Mouse (Mus musculus): ENCODE data around the gene Defb22. TPM values are rescaled to one million over a fixed set of nuclear protein-coding genes. Genes with fewer than 3 reads are reported as not detected.

The Defb22 gene
- not detected in 2 replicates for polyA plus RNA-seq (2016; fragmentation: Nextera tagmentation; extraction: Ambion mirVana)

- no peak within 1 kb of the TSS for H3K4me2 ChIP-seq
- H3K27ac ChIP-seq (ENCODE audit: poor library complexity, severe bottlenecking): no peak within 1 kb of the TSS
- H3K36me3 ChIP-seq: no peaks in the 10 kb centered on the region
- H3K27me3 ChIP-seq (replicated peaks): no peaks in the 10 kb centered on the region
- no peak within 1 kb of the TSS for H3K9ac ChIP-seq
- ATAC-seq (ENCODE audit: insufficient number of reproducible peaks, low FRiP score): no peak
- H3K9me3 ChIP-seq (replicated peaks): peaks cover 3% of the 10 kb centered on the region; the same call in 1 of the 2 replicates
- no peak within 1 kb of the TSS for H3K4me3 ChIP-seq
- no peaks in the 10 kb centered on the region for H3K4me1 ChIP-seq (replicated peaks)
Observed at GRCm38 (mm10) chr2:152490038-152490437, at the start of gene Defb22. Gene Defb22, minus strand, starts transcription at chr2:152490138.

DNA sequence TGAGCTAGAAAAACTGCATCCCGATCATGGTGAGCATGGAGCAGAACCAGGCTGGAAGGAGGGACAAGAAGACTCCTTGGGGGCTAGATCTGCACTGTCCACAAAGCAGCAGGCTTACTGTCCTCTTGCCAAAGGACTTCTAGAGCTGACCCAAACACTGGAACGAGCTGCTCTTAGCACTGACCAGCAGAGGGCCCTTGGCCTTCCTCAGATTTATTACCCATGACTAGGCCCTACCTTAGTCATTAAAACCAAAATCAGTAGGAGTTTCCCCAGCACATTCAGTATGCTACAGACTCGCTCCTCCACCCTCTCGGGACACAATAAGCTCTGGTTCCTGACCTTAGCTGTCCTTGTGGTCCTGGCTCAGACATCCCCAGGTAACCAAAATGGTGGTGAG lies 28.0 kb upstream of the Defb22 start, which contains the start of gene Defb28:
TSS of gene Defb28 (plus strand) at position 275 of the 400 bp plus-strand sequence.
- no peak for ATAC-seq (ENCODE audit: insufficient number of reproducible peaks, low FRiP score)
- H3K4me1 ChIP-seq (replicated peaks): no peaks in the 10 kb centered on the region

GRCm38 (mm10) chr2:152516084-152516483 lies 26.1 kb upstream of the Defb22 start:
- Histone ChIP-seq H3K27me3 (replicated peaks) (0 out of 2 replicates have a peak, but pooled peaks cover 3% of the 10 kb centered on the region), H3K9ac (no peak overlapping the region), H3K27ac (ENCODE audit: poor library complexity, severe bottlenecking) (no peak overlapping the region), H3K36me3 (no peaks in the 10 kb centered on the region), H3K4me1 (replicated peaks) (no peaks in the 10 kb centered on the region), H3K4me2 (no peak overlapping the region), H3K9me3 (replicated peaks) (no peaks in the 10 kb centered on the region), H3K4me3 (no peak overlapping the region)
- WGBS: 73% methylated on average over 4 of the region's 4 CpGs
- no peak for ATAC-seq (ENCODE audit: insufficient number of reproducible peaks, low FRiP score)

More for the DNA sequence above, 28.0 kb upstream of the Defb22 start, which contains the start of gene Defb28:
- WGBS: 60% methylated on average over 4 of the region's 4 CpGs
- no peak within 1 kb of the TSS for H3K27ac ChIP-seq (ENCODE audit: poor library complexity, severe bottlenecking)
- no peak within 1 kb of the TSS for H3K9ac ChIP-seq
- H3K36me3 ChIP-seq: no peaks in the 10 kb centered on the region
- no peak within 1 kb of the TSS for H3K4me3 ChIP-seq
- H3K27me3 ChIP-seq (replicated peaks): 0 out of 2 replicates have a peak, but pooled peaks cover 3% of the 10 kb centered on the region
- H3K9me3 ChIP-seq (replicated peaks): no peaks in the 10 kb centered on the region
- no peak within 1 kb of the TSS for H3K4me2 ChIP-seq

GRCm38 (mm10) chr2:152511592-152511991 lies 21.7 kb upstream of the Defb22 start, which contains the start of gene Defb26:
Gene Defb26, minus strand, starts transcription at chr2:152511692.
- H3K4me3 ChIP-seq: no peak within 1 kb of the TSS
- no peaks in the 10 kb centered on the region for H3K27me3 ChIP-seq (replicated peaks)
- H3K9ac ChIP-seq: no peak within 1 kb of the TSS
- no peaks in the 10 kb centered on the region for H3K4me1 ChIP-seq (replicated peaks)
- no peak within 1 kb of the TSS for H3K4me2 ChIP-seq
- H3K36me3 ChIP-seq: no peaks in the 10 kb centered on the region
- no peak within 1 kb of the TSS for H3K27ac ChIP-seq (ENCODE audit: poor library complexity, severe bottlenecking)
- H3K9me3 ChIP-seq (replicated peaks): no peaks in the 10 kb centered on the region
- no peak for ATAC-seq (ENCODE audit: insufficient number of reproducible peaks, low FRiP score)
- 82% methylated on average over 1 of the region's 1 CpGs for WGBS

- 62% methylated on average over 2 of the region's 2 CpGs for WGBS
- H3K4me3 ChIP-seq: no peak overlapping the region
- H3K36me3 ChIP-seq: no peaks in the 10 kb centered on the region
- H3K4me2 ChIP-seq: no peak overlapping the region
- no peak overlapping the region for H3K9ac ChIP-seq
- H3K4me1 ChIP-seq (replicated peaks): no peaks in the 10 kb centered on the region
- no peak overlapping the region for H3K27ac ChIP-seq (ENCODE audit: poor library complexity, severe bottlenecking)
- no peaks in the 10 kb centered on the region for H3K9me3 ChIP-seq (replicated peaks)
- ATAC-seq (ENCODE audit: insufficient number of reproducible peaks, low FRiP score): no peak
- H3K27me3 ChIP-seq (replicated peaks): no peaks in the 10 kb centered on the region
Observed at GRCm38 (mm10) chr2:152503950-152504349, 14.0 kb upstream of the Defb22 start.

DNA sequence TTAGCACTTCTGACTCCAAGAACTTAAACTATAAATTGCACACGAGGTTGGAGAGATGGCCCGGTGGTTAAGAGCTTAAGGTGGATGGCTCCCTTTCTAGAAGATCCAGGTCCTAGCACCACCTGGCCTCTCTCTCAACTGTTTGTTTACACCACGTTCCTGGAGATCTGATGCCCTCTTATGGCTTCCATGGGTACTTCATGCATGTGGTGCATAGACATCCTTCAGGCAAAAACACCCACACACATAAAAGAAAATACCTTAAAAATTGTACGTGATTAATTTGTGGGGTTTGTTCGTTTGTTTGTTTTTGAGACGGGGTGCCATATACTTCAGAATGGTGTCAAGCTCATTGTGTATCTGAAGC lies 10.9 kb upstream of the Defb22 start:
- H3K4me2 ChIP-seq: no peak overlapping the region
- ATAC-seq (ENCODE audit: insufficient number of reproducible peaks, low FRiP score): no peak
- no peak overlapping the region for H3K9ac ChIP-seq
- WGBS: 73% methylated on average over 6 of the region's 6 CpGs
- no peaks in the 10 kb centered on the region for H3K4me1 ChIP-seq (replicated peaks)
- no peaks in the 10 kb centered on the region for H3K27me3 ChIP-seq (replicated peaks)
- no peak overlapping the region for H3K27ac ChIP-seq (ENCODE audit: poor library complexity, severe bottlenecking)
- no peaks in the 10 kb centered on the region for H3K9me3 ChIP-seq (replicated peaks)
- no peak overlapping the region for H3K4me3 ChIP-seq
- no peaks in the 10 kb centered on the region for H3K36me3 ChIP-seq

GRCm38 (mm10) chr2:152500204-152500862 lies 10.4 kb upstream of the Defb22 start:
- no peak for ATAC-seq (ENCODE audit: insufficient number of reproducible peaks, low FRiP score)
- 49% methylated on average over 7 of the region's 7 CpGs for WGBS
- Histone ChIP-seq H3K27me3 (replicated peaks) (no peaks in the 10 kb centered on the region), H3K4me3 (no peak overlapping the region), H3K4me1 (replicated peaks) (no peaks in the 10 kb centered on the region), H3K27ac (ENCODE audit: poor library complexity, severe bottlenecking) (no peak overlapping the region), H3K9ac (no peak overlapping the region), H3K4me2 (no peak overlapping the region), H3K9me3 (replicated peaks) (no peaks in the 10 kb centered on the region), H3K36me3 (no peaks in the 10 kb centered on the region)

DNA sequence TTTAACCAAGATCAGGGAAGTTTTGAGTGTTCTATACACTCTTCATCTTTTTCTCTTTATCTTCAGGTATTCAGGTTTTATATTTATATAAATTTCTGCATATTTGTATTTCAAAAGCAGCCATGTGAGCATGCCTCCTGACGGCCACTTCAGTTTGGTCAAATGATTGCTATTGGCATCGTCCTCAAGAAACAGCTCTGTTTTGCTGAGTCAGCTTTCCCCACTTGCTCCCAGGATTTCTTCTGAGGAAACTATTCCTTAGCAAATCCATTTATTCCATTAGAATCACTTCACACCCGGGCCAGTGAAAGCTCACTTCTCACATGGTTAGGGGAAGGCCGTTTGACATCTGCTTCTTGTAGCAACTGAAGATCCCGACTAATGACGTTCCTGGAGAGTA lies 8.1 kb upstream of the Defb22 start:
- H3K4me1 ChIP-seq (replicated peaks): no peaks in the 10 kb centered on the region
- no peak overlapping the region for H3K9ac ChIP-seq
- no peak for ATAC-seq (ENCODE audit: insufficient number of reproducible peaks, low FRiP score)
- H3K36me3 ChIP-seq: no peaks in the 10 kb centered on the region
- no peak overlapping the region for H3K27ac ChIP-seq (ENCODE audit: poor library complexity, severe bottlenecking)
- H3K4me2 ChIP-seq: no peak overlapping the region
- no peak overlapping the region for H3K4me3 ChIP-seq
- H3K27me3 ChIP-seq (replicated peaks): no peaks in the 10 kb centered on the region
- H3K9me3 ChIP-seq (replicated peaks): no peaks in the 10 kb centered on the region
- WGBS: 74% methylated on average over 6 of the region's 6 CpGs

DNA sequence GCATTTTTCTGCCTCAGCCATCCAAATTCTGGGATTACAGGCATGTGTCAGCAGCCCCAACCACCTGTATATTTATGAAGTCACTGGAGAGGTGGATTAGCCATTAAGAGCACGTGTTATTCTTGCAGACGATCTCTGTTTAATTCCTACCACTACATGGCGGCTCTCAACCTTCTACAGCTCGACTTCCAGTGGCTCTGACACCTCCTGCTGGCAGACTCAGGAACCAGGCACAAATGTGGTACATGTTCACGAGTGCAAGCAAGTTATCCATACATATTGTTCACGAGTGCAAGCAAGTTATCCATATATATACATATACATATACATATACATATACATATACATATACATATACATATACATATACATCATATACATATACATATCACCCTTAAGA lies 3.2 kb upstream of the Defb22 start:
- no peak overlapping the region for H3K9ac ChIP-seq
- no peak overlapping the region for H3K4me2 ChIP-seq
- H3K27me3 ChIP-seq (replicated peaks): no peaks in the 10 kb centered on the region
- H3K9me3 ChIP-seq (replicated peaks): no peaks in the 10 kb centered on the region
- H3K36me3 ChIP-seq: no peaks in the 10 kb centered on the region
- no peaks in the 10 kb centered on the region for H3K4me1 ChIP-seq (replicated peaks)
- no peak overlapping the region for H3K27ac ChIP-seq (ENCODE audit: poor library complexity, severe bottlenecking)
- no peak overlapping the region for H3K4me3 ChIP-seq
- ATAC-seq (ENCODE audit: insufficient number of reproducible peaks, low FRiP score): no peak
- WGBS: 75% methylated on average over 6 of the region's 6 CpGs

GRCm38 (mm10) chr2:152487024-152487423 lies 2.9 kb downstream of the Defb22 start:
- no peak overlapping the region for H3K4me3 ChIP-seq
- H3K36me3 ChIP-seq: no peaks in the 10 kb centered on the region
- no peaks in the 10 kb centered on the region for H3K4me1 ChIP-seq (replicated peaks)
- H3K27ac ChIP-seq (ENCODE audit: poor library complexity, severe bottlenecking): no peak overlapping the region
- no peak for ATAC-seq (ENCODE audit: insufficient number of reproducible peaks, low FRiP score)
- no peaks in the 10 kb centered on the region for H3K27me3 ChIP-seq (replicated peaks)
- no peak overlapping the region for H3K4me2 ChIP-seq
- H3K9me3 ChIP-seq (replicated peaks): peaks cover 3% of the 10 kb centered on the region; the same call in 1 of the 2 replicates
- 74% methylated on average over 2 of the region's 2 CpGs for WGBS
- H3K9ac ChIP-seq: no peak overlapping the region

- Histone ChIP-seq H3K27ac (ENCODE audit: poor library complexity, severe bottlenecking) (no peak overlapping the region), H3K9ac (no peak overlapping the region), H3K36me3 (no peaks in the 10 kb centered on the region), H3K9me3 (replicated peaks) (no peaks in the 10 kb centered on the region), H3K4me2 (no peak overlapping the region), H3K27me3 (replicated peaks) (no peaks in the 10 kb centered on the region), H3K4me1 (replicated peaks) (no peaks in the 10 kb centered on the region), H3K4me3 (no peak overlapping the region)
- no peak for ATAC-seq (ENCODE audit: insufficient number of reproducible peaks, low FRiP score)
- WGBS: 83% methylated on average over 7 of the region's 7 CpGs
Observed at GRCm38 (mm10) chr2:152481726-152482125, 8.2 kb downstream of the Defb22 start.

DNA sequence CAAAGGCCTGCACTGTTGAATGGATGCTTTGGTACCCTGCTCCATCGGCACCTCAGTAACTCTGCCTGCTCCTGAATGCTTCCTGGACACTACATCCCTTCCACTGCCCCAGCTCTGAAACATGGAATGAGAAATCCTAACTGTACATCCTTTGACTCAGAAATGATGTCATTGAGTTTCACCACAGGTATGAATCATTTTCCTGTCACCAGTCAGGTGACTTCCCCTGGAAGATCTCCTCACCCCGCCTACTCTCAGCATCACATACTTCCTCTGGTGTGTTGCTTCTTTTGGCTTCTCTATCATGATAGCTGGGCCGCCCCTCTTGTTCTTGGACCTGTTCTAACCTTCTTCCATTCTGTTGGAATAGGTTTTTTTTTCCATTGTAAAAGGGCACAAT lies 9.1 kb downstream of the Defb22 start:
- H3K9ac ChIP-seq: no peak overlapping the region
- no peaks in the 10 kb centered on the region for H3K36me3 ChIP-seq
- no peak overlapping the region for H3K27ac ChIP-seq (ENCODE audit: poor library complexity, severe bottlenecking)
- WGBS: 79% methylated on average over 3 of the region's 3 CpGs
- no peaks in the 10 kb centered on the region for H3K27me3 ChIP-seq (replicated peaks)
- no peak overlapping the region for H3K4me3 ChIP-seq
- no peaks in the 10 kb centered on the region for H3K4me1 ChIP-seq (replicated peaks)
- no peak overlapping the region for H3K4me2 ChIP-seq
- no peaks in the 10 kb centered on the region for H3K9me3 ChIP-seq (replicated peaks)
- ATAC-seq (ENCODE audit: insufficient number of reproducible peaks, low FRiP score): no peak

Measured in heart, embryonic 12.5 days (tissue).